Mouse (Mus musculus) telencephalon, adult 2 months (tissue): Measurements from ENCODE around the gene Shisa4.

ENCODE experiments used
- DNase-seq: peaks from one replicate; pipeline ENCODE4 v3.0.0-alpha.2; 2011; ENCODE audit warnings: low read depth, low spot score

Gene Shisa4

DNA sequence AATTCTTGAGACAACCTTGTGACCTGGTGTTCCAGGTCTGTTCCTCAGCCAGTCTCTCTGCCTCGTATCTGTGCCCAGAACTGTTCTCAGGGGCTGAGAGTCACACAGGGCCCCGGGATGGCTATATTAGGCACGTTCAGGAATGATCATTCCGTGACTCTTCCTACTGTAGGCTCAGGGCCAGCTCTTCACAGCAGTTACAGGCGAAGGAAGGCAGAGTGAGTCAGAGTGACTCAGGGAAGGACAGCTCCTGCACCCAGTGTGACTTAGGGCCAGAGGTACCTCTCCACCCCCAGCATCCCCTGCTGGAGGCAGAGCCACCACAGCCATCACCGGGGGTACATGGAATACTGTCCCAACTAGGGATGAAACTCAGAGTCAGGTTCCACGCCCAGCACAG lies 8.0 kb downstream of the Shisa4 start:
- DNase-seq, result no peak

DNA sequence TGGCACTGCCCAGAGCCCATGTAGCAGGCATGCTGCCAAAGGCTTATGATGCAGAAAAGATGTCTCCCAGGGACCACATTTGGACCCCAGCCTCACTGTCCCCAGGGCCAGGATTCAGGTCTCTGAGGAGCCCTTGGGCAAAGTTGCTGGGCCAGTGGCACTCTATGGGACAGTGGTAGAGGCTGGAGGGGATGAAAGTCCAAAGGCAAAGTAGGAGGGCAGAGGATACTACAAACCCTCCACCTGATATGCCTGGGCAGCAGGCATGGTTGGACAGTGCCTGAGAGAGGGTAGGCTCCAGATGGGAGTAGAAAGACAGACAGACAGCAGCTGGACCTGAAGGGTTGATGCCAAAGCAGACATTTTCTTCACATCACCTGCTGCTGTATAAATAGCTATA lies 8.7 kb downstream of the Shisa4 start:
- DNase-seq, result no peak

DNA sequence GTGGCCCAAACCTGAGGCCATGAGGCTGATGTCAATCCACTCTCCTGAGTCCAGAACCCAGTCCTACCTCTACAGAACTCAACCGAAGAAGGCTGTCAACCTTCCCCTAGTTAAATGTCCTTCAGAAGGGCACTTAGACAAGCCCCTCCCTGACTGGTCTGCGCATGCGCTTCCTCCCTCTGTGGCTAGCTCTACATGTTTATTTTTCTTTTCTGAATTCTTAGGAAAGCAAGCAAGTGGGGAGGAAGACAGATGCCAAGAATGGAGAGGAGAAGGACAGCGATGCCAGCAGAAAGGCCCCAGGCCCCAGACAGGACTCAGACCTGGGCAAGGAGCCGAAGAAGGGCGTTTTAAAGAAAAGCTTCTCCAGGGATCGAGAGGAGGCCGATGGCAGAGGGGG lies 11.6 kb downstream of the Shisa4 start:
- DNase-seq, result no peak

DNA sequence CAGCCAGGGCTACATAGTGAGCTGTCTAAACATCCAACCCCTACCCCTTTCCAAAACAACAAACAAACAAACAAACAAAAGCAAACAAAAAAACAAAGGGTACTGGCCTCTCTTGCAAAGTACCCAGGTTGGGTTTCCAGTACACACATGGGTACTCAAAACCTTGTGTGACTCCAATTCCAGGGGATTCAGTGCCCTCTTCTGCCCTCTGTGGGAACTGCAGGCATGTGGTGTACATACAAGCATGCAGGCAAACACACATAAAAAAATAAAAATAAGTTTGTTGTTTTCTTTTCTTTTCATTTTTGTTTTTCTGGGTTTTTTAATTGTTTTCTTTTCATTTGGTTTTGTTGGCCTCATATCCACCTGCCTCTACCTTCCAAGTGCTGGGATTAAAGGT lies 12.9 kb downstream of the Shisa4 start:
- no peak for DNase-seq

DNA sequence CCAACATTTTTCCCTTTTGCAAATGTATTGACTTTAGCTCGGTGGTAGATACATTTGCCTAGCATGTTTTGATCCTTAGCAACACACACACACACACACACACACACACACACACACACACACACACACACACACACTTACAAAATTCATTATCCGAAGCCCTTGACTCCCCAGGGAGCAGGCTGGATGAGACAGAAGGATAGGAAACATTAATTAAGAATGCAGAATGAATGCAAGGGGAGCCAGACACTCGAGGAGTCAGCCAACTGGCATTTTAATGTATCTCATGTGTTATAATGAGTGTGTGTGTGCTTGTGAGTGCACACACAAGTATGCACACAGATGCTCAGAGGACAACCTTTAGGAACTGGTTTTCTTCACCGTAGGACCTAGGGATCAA lies 13.5 kb downstream of the Shisa4 start:
- no peak for DNase-seq

DNA sequence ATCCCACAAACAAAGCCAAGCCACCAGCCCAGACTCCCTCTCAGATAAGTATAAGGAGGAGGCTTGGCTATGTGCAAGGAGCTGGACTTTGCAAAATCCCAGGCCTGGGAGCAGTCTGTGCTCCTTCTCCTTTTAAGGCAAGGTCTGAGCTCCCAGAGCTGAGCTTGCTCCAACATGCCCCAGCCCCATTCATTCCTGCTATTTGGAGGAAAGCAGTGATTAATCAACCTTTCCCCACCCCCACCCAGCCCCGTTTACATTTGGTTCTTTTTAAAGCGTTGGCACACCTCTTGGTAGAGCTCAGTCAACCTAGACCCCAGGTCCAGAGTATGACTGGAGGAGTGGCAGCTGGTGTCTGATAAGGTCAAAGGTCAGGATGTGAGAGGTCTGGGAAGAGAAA lies 16.0 kb downstream of the Shisa4 start:
- no peak for DNase-seq

DNA sequence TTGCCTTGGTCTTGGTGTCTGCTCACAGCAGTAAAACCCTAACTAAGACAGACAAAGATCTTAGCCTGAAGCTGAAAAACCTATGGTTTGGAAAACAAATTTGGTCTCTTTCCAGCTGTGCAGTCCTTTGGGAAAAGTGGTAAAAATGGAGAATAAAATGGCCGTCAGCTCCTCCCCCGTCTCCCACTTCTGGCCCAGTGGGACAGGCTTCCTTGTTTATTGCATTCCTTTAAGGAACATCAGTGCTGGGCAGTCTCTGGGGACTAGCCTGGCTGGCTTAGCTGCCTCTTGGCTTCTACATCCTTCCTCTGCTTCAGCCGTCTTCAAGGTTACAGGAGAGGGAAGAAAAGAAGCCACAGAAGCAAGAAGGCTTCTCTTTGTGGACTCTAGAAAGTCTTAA lies 23.1 kb downstream of the Shisa4 start:
- DNase-seq, result no peak

DNA sequence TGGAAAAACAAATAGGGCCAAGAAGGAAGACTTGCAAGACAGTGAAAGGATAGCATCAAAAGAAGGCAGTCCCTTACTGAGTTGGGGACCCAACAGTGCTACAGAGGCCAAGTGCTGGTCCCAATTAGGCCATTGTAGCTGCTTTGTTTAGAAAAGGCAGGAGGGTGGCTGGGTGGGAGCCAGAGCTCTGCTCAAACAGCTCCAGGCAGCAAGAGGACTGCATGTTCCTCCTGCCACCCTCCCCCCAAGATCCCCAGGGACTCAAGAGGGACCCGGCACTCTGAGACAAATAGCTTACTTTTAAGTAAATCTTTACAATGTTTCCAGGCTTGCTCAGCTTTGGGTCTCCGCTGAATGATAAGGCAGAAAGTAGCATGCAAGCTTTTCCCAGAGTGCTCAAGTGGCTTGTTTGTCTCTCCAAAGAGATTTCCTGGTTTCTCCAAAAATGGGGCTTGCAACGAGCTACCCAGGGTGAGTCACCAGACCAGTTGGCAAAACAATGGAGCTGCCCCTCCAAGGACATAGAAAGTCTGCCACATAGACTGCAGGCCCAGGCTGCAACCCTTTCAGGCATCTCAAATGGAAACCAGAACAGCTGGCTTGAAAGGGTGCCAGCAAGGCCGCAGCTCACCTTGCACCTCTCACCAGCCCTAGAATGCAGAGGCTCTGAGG lies 27.4 kb downstream of the Shisa4 start:
- no peak for DNase-seq

DNA sequence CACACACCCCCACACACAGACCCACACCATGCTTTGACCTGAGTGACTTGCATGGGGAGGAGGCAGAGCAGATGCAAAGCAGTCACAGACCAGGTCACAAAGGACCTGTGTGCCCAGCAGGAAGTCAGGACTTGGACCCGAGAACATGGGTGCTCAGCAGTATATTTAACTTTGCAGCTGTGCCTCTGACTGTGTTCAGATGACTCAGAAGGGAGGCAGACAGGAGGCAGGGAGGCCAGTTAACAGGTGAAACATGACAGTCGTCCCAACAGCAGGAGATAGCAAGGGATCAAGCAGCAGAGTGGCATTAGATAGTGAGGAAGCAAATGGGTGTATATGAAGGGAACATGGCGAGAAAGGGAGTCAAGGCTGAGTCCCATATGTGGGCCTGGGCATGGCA lies 28.1 kb downstream of the Shisa4 start:
- no peak for DNase-seq

DNA sequence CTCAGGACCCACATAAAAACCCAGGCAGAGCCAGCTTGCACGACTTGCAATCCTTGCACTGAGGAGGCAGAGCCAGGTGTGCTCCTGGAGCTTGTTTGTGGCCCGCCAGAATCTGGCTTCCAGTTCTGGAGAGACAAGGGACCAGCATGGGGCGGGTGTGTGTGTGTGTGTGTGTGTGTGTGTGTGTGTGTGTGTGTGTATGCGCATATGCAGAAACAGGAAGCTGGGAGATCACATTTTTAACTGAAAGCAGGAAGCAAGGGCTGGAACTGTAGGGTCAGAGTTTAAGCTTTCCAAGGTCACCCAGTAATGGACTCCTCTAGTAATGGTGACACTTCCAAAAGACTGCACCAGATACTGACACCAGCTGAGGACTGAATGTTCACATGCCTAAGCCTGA lies 31.0 kb downstream of the Shisa4 start:
- DNase-seq, result no peak

DNA sequence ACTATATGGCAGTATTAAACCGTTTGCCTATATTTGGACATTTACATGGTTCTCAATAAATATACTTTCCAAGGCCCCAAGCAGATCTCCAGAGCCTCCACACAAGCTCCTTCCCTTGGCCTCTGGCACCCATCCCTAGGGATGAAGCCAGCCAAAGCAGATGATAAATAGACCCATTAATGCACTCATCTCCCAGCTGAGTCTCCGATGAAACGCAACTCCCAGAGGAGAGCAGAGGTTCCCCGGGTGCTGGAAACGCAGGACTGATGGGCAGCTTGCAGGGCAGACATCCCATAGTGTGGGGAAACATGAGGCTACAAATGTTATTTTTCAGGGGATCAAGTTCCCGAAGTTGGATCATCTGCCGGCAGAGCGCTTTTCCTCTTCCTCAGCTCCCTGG lies 33.1 kb downstream of the Shisa4 start:
- DNase-seq, result no peak

DNA sequence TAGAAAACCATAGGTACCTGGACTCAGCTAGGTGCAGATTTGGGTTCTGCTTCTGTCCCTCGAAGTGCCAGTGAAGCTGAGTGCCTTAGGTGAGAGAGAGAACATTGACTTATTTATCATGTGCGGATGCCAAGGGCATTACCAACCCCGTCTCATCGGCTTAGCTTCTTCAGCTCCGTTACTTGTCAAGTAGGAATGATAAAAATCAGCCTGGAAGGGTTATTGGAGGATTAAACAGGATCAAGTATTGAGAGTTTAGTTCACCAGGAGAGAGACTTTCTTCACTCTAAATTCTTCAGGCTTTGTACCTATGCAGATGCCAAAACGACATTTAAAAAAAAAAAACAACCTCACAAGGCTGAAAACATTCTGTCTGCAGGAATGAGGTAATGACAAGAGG lies 44.5 kb downstream of the Shisa4 start:
- DNase-seq, result no peak

DNA sequence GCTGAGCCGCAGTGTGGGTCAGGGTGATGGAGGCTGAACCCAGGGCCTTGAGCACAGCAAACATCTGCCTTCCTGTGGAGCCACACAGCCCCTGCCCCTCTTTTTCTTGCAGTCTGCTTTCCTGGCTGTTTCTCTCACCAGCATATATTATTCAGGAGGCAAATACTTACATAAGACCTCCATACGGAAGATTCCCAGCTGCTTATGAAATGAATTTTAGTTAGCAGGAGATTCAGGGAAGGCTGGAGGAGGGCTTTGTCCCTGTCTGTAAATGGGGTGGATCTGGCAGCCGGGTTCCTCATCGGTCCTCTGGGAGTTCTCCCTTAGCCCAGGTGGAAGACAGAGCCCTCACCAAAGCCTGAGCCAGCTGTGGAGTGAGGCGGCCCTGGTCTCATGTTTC lies 46.7 kb downstream of the Shisa4 start:
- peak; percentile 28 for DNase-seq

DNA sequence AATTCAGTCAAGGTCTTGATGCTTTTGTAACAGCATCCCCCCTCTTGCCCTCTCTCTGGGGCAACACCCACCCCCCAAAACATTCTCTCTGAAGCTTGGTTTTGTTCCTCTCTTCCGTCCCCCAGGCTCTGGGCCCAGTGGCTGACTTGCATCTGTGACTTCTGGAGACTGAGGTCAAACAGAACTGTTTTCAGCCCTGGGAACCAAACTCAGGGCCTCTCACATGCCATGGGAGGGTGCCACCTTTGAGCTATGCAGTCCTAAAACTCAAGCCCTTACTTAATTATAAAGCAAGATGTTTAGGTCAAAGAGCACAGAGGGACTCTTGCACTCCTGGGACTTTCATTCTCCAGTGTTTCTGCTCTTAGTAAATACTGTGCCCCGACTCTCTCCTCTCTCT lies 49.1 kb downstream of the Shisa4 start:
- no peak for DNase-seq

DNA sequence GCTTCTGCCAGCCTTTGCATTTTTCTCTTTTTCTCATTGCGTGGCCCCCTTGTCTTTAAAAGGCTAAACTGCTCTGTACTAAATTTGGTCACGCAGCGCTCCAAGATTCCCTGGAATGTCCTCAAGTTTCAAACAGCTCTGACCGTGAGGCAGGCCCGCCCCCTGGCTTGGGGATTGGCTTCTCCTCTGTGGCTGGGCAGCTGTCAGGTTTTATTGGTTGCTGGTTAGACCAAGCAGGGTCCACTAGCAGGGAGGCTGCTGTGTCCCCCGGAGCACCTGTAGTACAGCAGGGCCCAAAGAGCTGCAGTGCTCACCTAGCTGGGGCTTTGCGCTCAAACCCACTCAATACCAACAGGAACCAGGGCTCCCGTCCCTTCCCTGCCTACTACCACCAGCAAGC lies 50.5 kb downstream of the Shisa4 start, which contains the start of gene Lmod1:
Lmod1 (plus strand) TSS at position 237 of the 400 bp plus-strand sequence.
- DNase-seq, result no peak

DNA sequence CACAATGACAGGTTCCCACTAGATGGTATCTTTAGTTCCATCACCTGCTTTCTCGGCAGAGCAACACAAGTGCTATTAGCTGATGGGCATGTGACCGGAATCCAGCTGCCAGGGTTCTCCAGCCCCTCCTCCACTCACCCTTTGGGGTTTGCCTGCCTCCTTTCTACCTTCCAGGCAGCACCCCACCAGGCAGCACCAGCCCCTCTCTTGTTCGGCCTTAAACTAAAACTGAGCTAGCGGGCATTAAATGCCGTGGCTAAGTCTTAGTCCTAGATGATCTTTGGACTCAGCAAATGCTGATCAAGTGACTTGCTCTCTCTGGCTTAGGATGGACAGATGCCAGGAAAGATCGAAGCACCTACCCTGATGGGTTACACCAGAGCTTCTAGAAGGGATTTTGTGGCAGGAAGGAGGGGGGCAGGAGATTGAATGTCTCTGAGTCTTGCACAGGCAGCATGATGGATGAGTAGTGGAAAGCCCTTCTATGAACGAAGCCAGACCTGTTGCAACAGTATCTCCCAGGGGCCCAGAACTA lies 51.6 kb downstream of the Shisa4 start:
- no peak for DNase-seq
